Mouse (Mus musculus) E14TG2a.4 (cell line): ENCODE data around the gene Akna.

Experiments
- CTCF ChIP-seq: conservative IDR thresholded peaks from 2 replicates; pipeline ENCODE4 v1.5.1; 2014; ENCODE audit warnings: low read length
- NANOG ChIP-seq: IDR thresholded peaks from 2 replicates; pipeline ENCODE4 v1.6.1; 2014; ENCODE audit warnings: borderline replicate concordance, low read length, mixed read lengths
- POU5F1 ChIP-seq: IDR thresholded peaks from 2 replicates; pipeline ENCODE4 v1.6.1; 2014; ENCODE audit warnings: low read length, borderline replicate concordance

DNA sequence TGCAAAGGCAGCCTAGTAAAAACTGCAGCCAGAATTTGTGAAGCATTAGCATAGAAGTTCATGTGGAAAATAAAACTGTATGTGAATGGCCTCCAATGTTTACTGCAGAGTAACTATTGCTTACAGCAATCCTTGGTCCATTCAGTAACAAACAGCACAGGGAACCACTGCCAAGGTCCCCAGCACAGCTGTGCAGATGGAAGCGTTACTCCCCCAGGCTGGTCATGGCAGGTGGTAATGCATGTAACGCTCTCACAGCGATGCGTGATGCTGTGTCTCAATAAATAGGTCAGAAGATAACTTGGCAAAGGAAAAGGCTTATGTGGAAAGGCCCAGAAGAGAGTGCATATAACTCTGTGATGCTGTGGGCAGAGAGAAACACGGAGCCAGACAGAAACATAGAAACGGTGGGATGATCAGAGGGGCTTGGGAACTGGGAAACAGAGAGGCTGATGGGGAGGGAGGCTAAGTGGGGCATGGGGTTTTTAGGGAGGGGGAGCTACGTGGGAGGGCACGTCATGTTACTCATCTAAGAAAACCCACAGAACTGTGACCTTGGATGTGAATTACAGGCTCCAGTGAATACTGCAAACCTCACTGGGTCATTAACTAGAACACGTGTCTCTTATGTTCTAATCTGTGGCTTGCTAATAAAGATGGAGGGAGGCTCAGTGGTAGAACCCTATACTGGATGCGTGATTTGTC lies 41.4 kb upstream of the Akna start:
- TF ChIP-seq CTCF (no peak), NANOG (no peak), POU5F1 (no peak)
